Mouse (Mus musculus): ENCODE results near the gene Purb. TPM values are rescaled to one million over a fixed set of nuclear protein-coding genes. Genes with fewer than 3 reads are reported as not detected.
A peak's percentile ranks its signal among the peaks of the same experiment; 100 is the strongest.
"Not testable (repeated sequence)": the region's sequence is repeated elsewhere in the genome, so short reads cannot be mapped to it uniquely, and the experiment has no call there.

The Purb gene
- total RNA-seq, 2 experiments from 2014 or later: 279 to 284 TPM

GRCm38 (mm10) chr11:6440171-6440570, 35.5 kb downstream of the Purb start:
- intact Hi-C loops (cut with DNase I): no loop called here
- no peak for DNase-seq (ENCODE audit: extremely low spot score in 1 of 2, low spot score in 2 of 2)
- TF ChIP-seq CTCF (IDR thresholded peaks at IDR 0.05): no peak
- Histone ChIP-seq H3K27ac (no peak overlapping the region), H3K4me3 (no peak overlapping the region)

- Histone ChIP-seq H3K4me3 (no peak overlapping the region), H3K27ac (no peak overlapping the region)
- no peak for TF ChIP-seq CTCF (IDR thresholded peaks at IDR 0.05)
- intact Hi-C loops (cut with DNase I): no loop called here
- DNase-seq (ENCODE audit: extremely low spot score in 1 of 2, low spot score in 2 of 2): no peak
Observed at GRCm38 (mm10) chr11:6437667-6438066, 38.0 kb downstream of the Purb start.

- no peak overlapping the region for H3K27ac ChIP-seq
- peak; percentile 55 for TF ChIP-seq CTCF (IDR thresholded peaks at IDR 0.05)
- DNase-seq (ENCODE audit: extremely low spot score in 1 of 2, low spot score in 2 of 2): peak; percentile 28 to 30
- intact Hi-C loops (cut with DNase I): no loop called here
- no peak overlapping the region for H3K4me3 ChIP-seq
Observed at GRCm38 (mm10) chr11:6436442-6436841, 39.3 kb downstream of the Purb start.

GRCm38 (mm10) chr11:6430186-6430585, 45.5 kb downstream of the Purb start:
- H3K27ac ChIP-seq: no peak overlapping the region
- no peak for TF ChIP-seq CTCF (IDR thresholded peaks at IDR 0.05)
- intact Hi-C loops (cut with DNase I): no loop called here

GRCm38 (mm10) chr11:6420722-6421350, 54.9 kb downstream of the Purb start:
- intact Hi-C loops (cut with DNase I): no loop called here
- no peak for TF ChIP-seq CTCF (IDR thresholded peaks at IDR 0.05)
- no peak overlapping the region for H3K27ac ChIP-seq
- no peak overlapping the region for H3K4me3 ChIP-seq
- no peak for DNase-seq (ENCODE audit: extremely low spot score in 1 of 2, low spot score in 2 of 2)

More at GRCm38 (mm10) chr11:6430186-6430585, 45.5 kb downstream of the Purb start:
- no peak for DNase-seq (ENCODE audit: extremely low spot score in 1 of 2, low spot score in 2 of 2)
- H3K4me3 ChIP-seq: no peak overlapping the region

GRCm38 (mm10) chr11:6420283-6420703, 55.4 kb downstream of the Purb start:
- Histone ChIP-seq H3K4me3 (no peak overlapping the region), H3K27ac (no peak overlapping the region)
- intact Hi-C loops (cut with DNase I): no loop called here
- no peak for TF ChIP-seq CTCF (IDR thresholded peaks at IDR 0.05)
- DNase-seq (ENCODE audit: extremely low spot score in 1 of 2, low spot score in 2 of 2): no peak

- DNase-seq (ENCODE audit: extremely low spot score in 1 of 2, low spot score in 2 of 2); H3K4me3 ChIP-seq; intact Hi-C loops (cut with DNase I); H3K27ac ChIP-seq: not testable (repeated sequence)
Observed at GRCm38 (mm10) chr11:6419156-6419555, 56.6 kb downstream of the Purb start.

- no peak for TF ChIP-seq CTCF (IDR thresholded peaks at IDR 0.05)
- Histone ChIP-seq H3K27ac (no peak overlapping the region), H3K4me3 (no peak overlapping the region)
- intact Hi-C loops (cut with DNase I): no loop called here
- DNase-seq (ENCODE audit: extremely low spot score in 1 of 2, low spot score in 2 of 2): no peak
Observed at GRCm38 (mm10) chr11:6418751-6419150, 57.0 kb downstream of the Purb start.

Small RNA genes within 50 kb of the gene (microRNA-seq; reads per million reads assigned to microRNA genes)
- gene Gm22123: 0 to 0.72 reads per million in 2 experiments

Other genes with a start within 250 kb of the Purb start
- 1 to 10 TPM in 1 of 2 experiments, under 1 TPM in 1; 0.77 to 1.0 TPM for gene Npc1l1, start 245.8 kb downstream of the Purb start, total RNA-seq (2021)
- 10 to 100 TPM; 48.1 to 50.2 TPM for gene Ddx56, start 208.1 kb downstream of the Purb start, total RNA-seq (2021)
- gene Tmed4, start 201.0 kb downstream of the Purb start, total RNA-seq (2021): 100 to 1,000 TPM in 1 of 2 experiments, 10 to 100 TPM in 1; 96.2 to 102 TPM
- 100 to 1,000 TPM; 232 to 245 TPM for gene Ogdh, start 184.3 kb downstream of the Purb start, total RNA-seq (2021)
- gene Zmiz2, start 86.8 kb downstream of the Purb start, total RNA-seq (2021): 100 to 1,000 TPM; 226 to 228 TPM
- 1,000 to 10,000 TPM; 1,634 to 1,792 TPM for gene Ppia, start 60.5 kb downstream of the Purb start, total RNA-seq (2021)
- 10 to 100 TPM; 39.6 to 41.4 TPM for gene H2afv, start 31.5 kb downstream of the Purb start, total RNA-seq (2021)
- gene Myo1g, start 45.0 kb upstream of the Purb start, total RNA-seq (2021): under 1 TPM; 0.40 to 0.48 TPM
- 10 to 100 TPM; 51.3 to 69.5 TPM for gene Ccm2, start 71.0 kb upstream of the Purb start, total RNA-seq (2021)
- 10 to 100 TPM; 41.4 to 43.8 TPM for gene Nacad, start 130.1 kb upstream of the Purb start, total RNA-seq (2021)
- gene Tbrg4, start 150.2 kb upstream of the Purb start, total RNA-seq (2021): 10 to 100 TPM; 45.9 to 50.8 TPM
- not detected for gene Wap, start 162.7 kb upstream of the Purb start, total RNA-seq (2021)
- gene Ramp3, start 182.6 kb upstream of the Purb start, total RNA-seq (2021): 10 to 100 TPM; 13.0 to 13.5 TPM

Data from left cerebral cortex, adult 2 months (tissue).